Mouse (Mus musculus): ENCODE measurements at regions not wholly inside any gene's neighbourhood (a gene's known extent, or its start where the extent isn't known, plus 50 kb on each side); places are given as distances from the start of the nearest gene placed in this dataset.
A peak's percentile ranks its signal among the peaks of the same experiment; 100 is the strongest.

GRCm38 (mm10) chr4:16820371-16820770 is 2784.9 kb upstream of the Gm12353 start:
- no peak for DNase-seq (ENCODE audit: low spot score in 2 of 2)

DNA sequence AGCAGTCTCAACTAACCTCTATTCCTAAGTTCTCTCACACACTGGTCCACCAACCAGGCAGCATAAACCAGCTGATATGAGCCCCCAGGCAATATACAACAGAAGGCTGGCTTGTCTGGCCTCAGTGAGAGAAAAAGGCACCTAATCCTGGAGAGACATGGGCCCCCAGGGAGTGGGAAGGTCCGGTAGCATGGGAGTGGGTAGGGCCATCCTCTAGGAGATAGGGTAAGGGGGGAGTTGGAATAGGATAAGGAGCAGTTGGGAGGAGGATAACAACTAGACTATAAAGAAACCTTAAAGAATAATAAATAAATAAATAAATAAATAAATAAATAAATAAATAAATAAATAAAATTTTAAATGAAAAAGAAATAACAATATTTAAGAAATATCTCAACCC is 2773.7 kb upstream of the Gm12353 start:
- DNase-seq (ENCODE audit: low spot score in 2 of 2), result no peak

GRCm38 (mm10) chr4:16848096-16848495 is 2757.2 kb upstream of the Gm12353 start:
- peak; percentile 6 to 10 for DNase-seq (ENCODE audit: low spot score in 2 of 2)

DNA sequence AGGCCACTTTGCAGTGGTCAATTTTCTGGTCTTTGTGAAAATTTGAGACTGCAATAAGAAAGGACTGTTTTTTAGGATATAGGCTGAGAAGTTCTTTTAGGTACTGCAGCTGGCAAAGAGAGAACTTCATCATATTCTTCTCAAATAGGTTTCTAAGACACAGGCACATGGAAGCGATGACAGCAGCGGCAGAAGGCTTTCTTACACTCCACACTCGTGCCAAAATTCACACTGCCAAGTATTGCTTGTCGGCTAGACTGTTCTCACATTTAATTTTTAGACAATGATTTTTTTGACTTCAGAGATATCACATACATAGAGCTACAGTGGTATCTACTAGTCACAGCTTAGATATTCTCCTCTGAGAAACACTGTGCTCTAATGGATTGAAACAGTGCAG is 2752.6 kb upstream of the Gm12353 start:
- DNase-seq (ENCODE audit: low spot score in 2 of 2), result peak; percentile 23 to 46

All from frontal cortex, postnatal 14 days (tissue).